Mouse (Mus musculus) myocyte (in vitro differentiated cells): Measurements from ENCODE around the gene Fos. TPM values are rescaled to one million over a fixed set of nuclear protein-coding genes. Genes with fewer than 3 reads are reported as not detected.
A peak's percentile ranks its signal among the peaks of the same experiment; 100 is the strongest.

Experiments used
- H3K27me3 ChIP-seq: one replicate; pipeline ENCODE4 v1.6.1; 2011; ENCODE audit not compliant: control insufficient read depth, insufficient read depth, insufficient read length
- H3K36me3 ChIP-seq: one replicate; pipeline ENCODE4 v1.6.1; 2011; ENCODE audit not compliant: control insufficient read depth, insufficient read depth
- H3K4me2 ChIP-seq: one replicate; pipeline ENCODE4 v1.6.1; 2011; ENCODE audit warnings: low read depth, control low read depth
- H3K4me3 ChIP-seq: one replicate; pipeline ENCODE4 v1.5.1; 2011; ENCODE audit warnings: mild to moderate bottlenecking, control low read depth, moderate library complexity
- H3K79me2 ChIP-seq: one replicate; pipeline ENCODE4 v1.6.1; 2011; ENCODE audit not compliant: control insufficient read depth, insufficient read depth
- H3ac ChIP-seq: one replicate; pipeline ENCODE4 v1.6.1; 2011; ENCODE audit not compliant: control insufficient read depth, insufficient read length
- CEBPB ChIP-seq: IDR thresholded peaks from 2 replicates; pipeline ENCODE4 v1.6.1; 2011; ENCODE audit warnings: mild to moderate bottlenecking, moderate library complexity; ENCODE audit not compliant: poor library complexity, insufficient read depth, severe bottlenecking
- E2F4 ChIP-seq: IDR thresholded peaks from one replicate; pipeline ENCODE4 v1.6.1; 2011; ENCODE audit warnings: mild to moderate bottlenecking, control low read depth, moderate library complexity; ENCODE audit not compliant: insufficient read depth
- MAX ChIP-seq: IDR thresholded peaks from one replicate; pipeline ENCODE4 v1.6.1; 2011; ENCODE audit warnings: low read depth, mild to moderate bottlenecking, control low read depth
- MYOD1 ChIP-seq, 3 experiments: IDR thresholded peaks; one replicate each; pipeline ENCODE4 v1.6.1; 2011; ENCODE audit warnings: control low read depth in 2 of 3, low read depth in 2 of 3, mild to moderate bottlenecking in 2 of 3, moderate library complexity in 1 of 3; ENCODE audit not compliant: insufficient read length in 2 of 3, control insufficient read depth in 1 of 3
- MYOG ChIP-seq, 3 experiments: IDR thresholded peaks; one replicate each; pipeline ENCODE4 v1.6.1; 2011; ENCODE audit warnings: control low read depth in 2 of 3, low read depth in 2 of 3, mild to moderate bottlenecking in 2 of 3; ENCODE audit not compliant: insufficient read length in 2 of 3, control insufficient read depth in 1 of 3, insufficient read depth in 1 of 3
- POLR2A ChIP-seq: IDR thresholded peaks from one replicate; pipeline ENCODE4 v1.6.1; 2011; ENCODE audit warnings: low read depth, mild to moderate bottlenecking, control low read depth, moderate library complexity; ENCODE audit not compliant: insufficient read length
- POLR2AphosphoS2 ChIP-seq: IDR thresholded peaks from one replicate; pipeline ENCODE4 v1.6.1; 2011; ENCODE audit warnings: low read depth, control low read depth; ENCODE audit not compliant: insufficient read length
- REST ChIP-seq: IDR thresholded peaks from one replicate; pipeline ENCODE4 v1.6.1; 2011; ENCODE audit warnings: mild to moderate bottlenecking, control low read depth, moderate library complexity; ENCODE audit not compliant: insufficient read depth, insufficient read length
- SRF ChIP-seq: IDR thresholded peaks from one replicate; pipeline ENCODE4 v1.6.1; 2011; ENCODE audit warnings: low read depth; ENCODE audit not compliant: control insufficient read depth, insufficient read length
- TCF12 ChIP-seq: IDR thresholded peaks from one replicate; pipeline ENCODE4 v1.6.1; 2011; ENCODE audit warnings: mild to moderate bottlenecking, control low read depth; ENCODE audit not compliant: poor library complexity, insufficient read depth, severe bottlenecking
- TCF3 ChIP-seq: IDR thresholded peaks from one replicate; pipeline ENCODE4 v1.6.1; 2011; ENCODE audit warnings: low read depth, control low read depth; ENCODE audit not compliant: insufficient read length
- USF1 ChIP-seq: IDR thresholded peaks from one replicate; pipeline ENCODE4 v1.6.1; 2011; ENCODE audit warnings: low read depth, mild to moderate bottlenecking, control low read depth, moderate library complexity
- polyA plus RNA-seq: library from polyadenylated mRNA; unstranded; fragments of >200 nt; fragmentation: generic; extraction: Trizol; gene quantifications from one replicate; pipeline ENCODE4 v1.2.1, GENCODE M21; 2012; ENCODE audit warnings: missing spikeins

Fos gene
- polyA plus RNA-seq, 1 experiment, result 3.1 TPM

DNA sequence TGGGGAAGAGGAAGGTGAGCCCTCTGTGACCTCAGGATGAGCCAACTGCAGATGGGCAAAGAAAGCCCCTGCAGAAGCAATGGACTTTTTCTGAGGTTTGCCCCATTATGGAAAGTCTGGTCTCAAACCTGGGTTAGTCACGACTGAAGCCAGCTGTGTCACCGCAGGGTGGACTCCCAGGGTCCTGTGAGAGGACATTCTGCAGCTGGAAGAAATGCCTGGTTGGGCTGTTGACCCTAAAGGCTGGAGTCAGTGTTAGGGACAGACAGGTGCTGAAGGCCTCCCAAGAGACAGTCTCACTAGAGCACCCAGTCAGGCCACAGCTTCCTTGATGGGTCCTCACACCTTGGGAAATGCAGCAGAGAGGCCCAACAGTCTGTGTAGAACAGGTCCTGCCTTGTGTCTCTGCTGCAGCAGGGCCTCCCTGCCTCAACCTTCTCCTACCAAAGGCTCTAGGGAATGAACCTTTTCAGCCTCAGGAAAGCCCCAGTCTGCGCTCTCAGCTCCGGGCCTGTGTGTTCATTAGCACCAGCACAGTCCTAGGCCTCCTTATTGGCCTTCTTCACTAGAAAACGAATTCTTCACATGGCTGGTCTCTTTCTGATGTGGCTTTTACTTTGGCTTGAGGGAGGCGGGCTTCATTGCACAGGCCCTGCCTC is 40.2 kb downstream of the Fos start:
- Histone ChIP-seq H3K79me2 (no peaks in the 10 kb centered on the region), H3K36me3 (no peaks in the 10 kb centered on the region), H3K4me3 (no peak overlapping the region), H3K27me3 (no peaks in the 10 kb centered on the region), H3ac (no peak overlapping the region), H3K4me2 (no peak overlapping the region)
- no peak for TF ChIP-seq TCF3
- TF ChIP-seq POLR2A, result no peak
- no peak for TF ChIP-seq REST
- no peak for TF ChIP-seq CEBPB
- no peak for TF ChIP-seq MAX

GRCm38 (mm10) chr12:85514958-85515357 is 41.3 kb downstream of the Fos start:
- Histone ChIP-seq H3K36me3 (no peaks in the 10 kb centered on the region), H3K4me2 (no peak overlapping the region), H3ac (no peak overlapping the region), H3K27me3 (no peaks in the 10 kb centered on the region), H3K4me3 (no peak overlapping the region), H3K79me2 (no peaks in the 10 kb centered on the region)
- TF ChIP-seq POLR2AphosphoS2, result no peak
- no peak for TF ChIP-seq CEBPB
- no peak for TF ChIP-seq MAX
- TF ChIP-seq TCF3, result no peak
- TF ChIP-seq E2F4, result no peak
- TF ChIP-seq MYOG (IDR thresholded peaks at IDR 0.05; ENCODE audit: control insufficient read depth in 1 of 3, insufficient read depth in 1 of 3, insufficient read length in 2 of 3, low read depth in 2 of 3), result peak in 2 of 3 experiments; percentile 52 to 85
- no peak for TF ChIP-seq USF1
- peak; percentile 53 to 87 (median 86) for TF ChIP-seq MYOD1 (IDR thresholded peaks at IDR 0.05; ENCODE audit: control insufficient read depth in 1 of 3, insufficient read length in 2 of 3, low read depth in 2 of 3)
- TF ChIP-seq TCF12, result peak; percentile 38
- TF ChIP-seq REST, result no peak
- TF ChIP-seq POLR2A, result no peak
- no peak for TF ChIP-seq SRF

GRCm38 (mm10) chr12:85515865-85516264 is 42.2 kb downstream of the Fos start:
- no peak for TF ChIP-seq USF1
- no peak for TF ChIP-seq POLR2A
- no peak for TF ChIP-seq POLR2AphosphoS2
- TF ChIP-seq MYOD1 (IDR thresholded peaks at IDR 0.05; ENCODE audit: control insufficient read depth in 1 of 3, insufficient read length in 2 of 3, low read depth in 2 of 3), result no peak
- no peak for TF ChIP-seq E2F4
- no peak for TF ChIP-seq TCF3
- no peak for TF ChIP-seq REST
- TF ChIP-seq TCF12, result no peak
- no peak for TF ChIP-seq MAX
- TF ChIP-seq MYOG (IDR thresholded peaks at IDR 0.05; ENCODE audit: control insufficient read depth in 1 of 3, insufficient read depth in 1 of 3, insufficient read length in 2 of 3, low read depth in 2 of 3), result no peak
- no peak for TF ChIP-seq CEBPB
- no peak for TF ChIP-seq SRF
- Histone ChIP-seq H3ac (no peak overlapping the region), H3K27me3 (no peaks in the 10 kb centered on the region), H3K79me2 (no peaks in the 10 kb centered on the region), H3K36me3 (no peaks in the 10 kb centered on the region), H3K4me3 (no peak overlapping the region), H3K4me2 (no peak overlapping the region)

DNA sequence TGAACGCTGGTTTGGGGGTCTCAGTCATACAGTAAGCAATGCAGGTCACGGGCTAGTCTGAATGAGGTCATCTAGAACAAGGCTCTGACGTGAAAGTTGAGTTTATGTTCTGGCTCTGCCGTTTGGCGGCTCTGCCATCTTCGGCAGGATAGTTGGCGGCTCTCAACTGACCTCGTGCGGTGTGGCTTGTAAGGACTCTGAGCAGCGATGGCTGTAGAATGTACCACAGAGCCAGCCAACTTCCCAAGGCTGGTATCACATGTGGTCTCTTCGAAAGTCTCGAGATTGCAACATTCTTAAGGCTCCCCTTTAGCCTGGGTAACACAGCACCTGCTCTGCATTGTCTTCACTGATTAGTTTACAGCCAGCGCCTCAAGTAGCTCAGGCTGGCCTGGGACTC is 43.6 kb downstream of the Fos start:
- no peaks in the 10 kb centered on the region for H3K27me3 ChIP-seq
- H3ac ChIP-seq, result no peak overlapping the region
- H3K4me2 ChIP-seq, result no peak overlapping the region
- no peaks in the 10 kb centered on the region for H3K79me2 ChIP-seq
- H3K36me3 ChIP-seq, result no peaks in the 10 kb centered on the region
- H3K4me3 ChIP-seq, result no peak overlapping the region
- TF ChIP-seq MYOD1 (IDR thresholded peaks at IDR 0.05; ENCODE audit: control insufficient read depth in 1 of 3, insufficient read length in 2 of 3, low read depth in 2 of 3) (peak in 1 of 3 experiments; percentile 22), POLR2AphosphoS2 (no peak), REST (no peak), MAX (no peak), MYOG (IDR thresholded peaks at IDR 0.05; ENCODE audit: control insufficient read depth in 1 of 3, insufficient read depth in 1 of 3, insufficient read length in 2 of 3, low read depth in 2 of 3) (peak in 1 of 3 experiments; percentile 11), SRF (no peak)

DNA sequence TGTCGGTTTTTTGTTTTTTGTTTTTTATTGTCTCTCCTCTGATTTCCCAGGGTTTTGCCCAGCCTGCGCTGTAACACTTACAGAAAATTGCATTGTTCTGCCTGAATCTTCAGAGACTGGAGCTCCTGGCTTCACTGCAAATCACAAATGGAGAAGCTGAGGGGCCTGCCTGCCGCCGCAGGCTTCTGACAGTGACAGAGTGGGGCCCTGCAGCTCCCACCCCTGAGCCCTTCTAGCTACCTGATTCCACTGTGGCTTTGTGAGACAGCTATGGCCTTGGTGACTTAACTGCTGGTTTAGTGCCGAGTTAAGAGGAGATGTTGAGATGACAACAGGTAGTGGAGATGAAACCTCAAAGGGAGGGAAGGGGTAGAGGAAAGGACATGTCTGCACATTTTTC is 44.3 kb downstream of the Fos start:
- Histone ChIP-seq H3ac (no peak overlapping the region), H3K79me2 (no peaks in the 10 kb centered on the region)
- TF ChIP-seq USF1 (no peak), POLR2A (no peak), MYOD1 (IDR thresholded peaks at IDR 0.05; ENCODE audit: control insufficient read depth in 1 of 3, insufficient read length in 2 of 3, low read depth in 2 of 3) (no peak), MAX (no peak), CEBPB (no peak), TCF12 (no peak), REST (no peak), TCF3 (no peak), MYOG (IDR thresholded peaks at IDR 0.05; ENCODE audit: control insufficient read depth in 1 of 3, insufficient read depth in 1 of 3, insufficient read length in 2 of 3, low read depth in 2 of 3) (no peak), SRF (no peak), E2F4 (no peak), POLR2AphosphoS2 (no peak)

More for the DNA sequence above, 44.3 kb downstream of the Fos start:
- Histone ChIP-seq H3K4me2 (no peak overlapping the region), H3K4me3 (no peak overlapping the region), H3K36me3 (no peaks in the 10 kb centered on the region), H3K27me3 (no peaks in the 10 kb centered on the region)
